Mouse (Mus musculus) embryonic stem cell, embryonic (primary cell): ENCODE results near the gene Snx4.

Experiments used
- CTCF ChIA-PET, 4 experiments: fragments of 300-600 bp in 2 of 4; fragments of 350-600 bp in 2 of 4; sonication (Branson Sonifier 250); formaldehyde crosslinking; loops; one replicate each; lab custom pipeline; 2022; ENCODE audit warnings: inconsistent platforms in 2 of 4; lab: Charles Lee
- POLR2A ChIA-PET, 4 experiments: fragments of 300-600 bp in 2 of 4; fragments of 350-600 bp in 2 of 4; sonication (Branson Sonifier 250); formaldehyde crosslinking; loops; one replicate each; lab custom pipeline; 2022; ENCODE audit warnings: antibody characterized with exemption in 4 of 4, inconsistent platforms in 1 of 4; lab: Charles Lee

The Snx4 gene

DNA sequence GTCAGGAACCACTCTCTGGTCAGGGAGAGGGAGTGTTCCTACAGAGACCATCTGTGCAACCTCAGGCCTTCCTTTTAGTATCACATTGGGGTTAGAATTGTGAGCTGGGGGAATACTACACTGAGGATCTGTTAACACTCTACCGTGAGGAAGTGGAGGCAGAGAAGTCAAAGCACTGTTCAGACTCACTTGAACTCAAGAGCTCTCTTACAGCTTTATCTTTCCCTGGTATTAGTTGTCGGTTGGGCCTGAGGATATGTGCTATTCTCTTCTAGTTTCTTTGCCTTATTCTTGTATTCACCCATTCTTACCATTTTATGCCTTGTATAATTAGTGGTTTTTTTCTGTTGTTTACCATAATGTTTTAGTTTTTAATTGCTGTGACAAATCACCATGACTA, 7.3 kb downstream of the Snx4 start:
- ChIA-PET CTCF (no interaction called here), POLR2A (interaction anchor here in 2 of 4 experiments (0.8 to 2.0 kb wide), 6 partner anchors 8 to 67 kb away, joined by 3 to 10 read pairs (median 4); no protein-coding TSS in a partner anchor)

DNA sequence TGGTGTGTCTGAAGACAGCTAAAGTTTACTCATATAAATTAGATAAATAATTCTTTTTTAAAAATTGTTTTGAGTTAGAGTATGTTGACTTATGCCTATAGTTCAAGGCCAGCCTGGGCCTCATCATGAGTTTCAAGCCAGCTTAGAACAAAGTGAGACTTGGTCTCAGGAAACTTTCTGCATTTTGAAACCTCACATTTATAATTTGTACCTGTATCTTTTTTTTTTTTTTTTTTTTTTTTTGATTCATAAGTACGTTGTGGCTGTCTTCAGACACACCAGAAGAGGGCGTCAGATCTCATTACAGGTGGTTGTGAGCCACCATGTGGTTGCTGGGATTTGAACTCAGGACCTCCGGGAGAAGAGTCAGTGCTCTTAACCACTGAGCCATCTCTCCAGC, 8.6 kb downstream of the Snx4 start:
- ChIA-PET CTCF (interaction anchor here in 3 of 4 experiments (0.6 to 0.7 kb wide), 3 partner anchors 77 to 197 kb away, joined by 3 to 5 read pairs (median 3); no protein-coding TSS in a partner anchor), POLR2A (interaction anchor here in 1 of 4 experiments (0.6 to 2.0 kb wide), 7 partner anchors 16 to 111 kb away, joined by 3 to 10 read pairs (median 4); no protein-coding TSS in a partner anchor)

- ChIA-PET POLR2A (interaction anchor here in 3 of 4 experiments (1.0 to 1.2 kb wide), 3 partner anchors 9 to 14 kb away, joined by 4 to 6 read pairs (median 4); partner anchors contain the start of gene Snx4 (in 2 of the 3)), CTCF (no interaction called here)
Measured at GRCm38 (mm10) chr16:33260825-33261224, 9.6 kb downstream of the Snx4 start.

GRCm38 (mm10) chr16:33261584-33262061, 10.4 kb downstream of the Snx4 start:
- CTCF ChIA-PET: interaction anchor here in 1 of 4 experiments (0.7 kb wide), 1 partner anchor 135 kb away, joined by 8 read pairs; no protein-coding TSS in a partner anchor
- POLR2A ChIA-PET: interaction anchor here in 3 of 4 experiments (0.8 to 1.2 kb wide), 4 partner anchors 10 to 15 kb away, joined by 3 to 6 read pairs (median 4); partner anchors contain the start of gene Snx4 (in 2 of the 3)

- POLR2A ChIA-PET: interaction anchor here in 2 of 4 experiments (0.8 to 1.2 kb wide), 2 partner anchors 11 kb away, joined by 3 to 4 read pairs; partner anchors contain the start of gene Snx4 (in 2 of the 2)
- CTCF ChIA-PET: interaction anchor here in 1 of 4 experiments (0.7 kb wide), 1 partner anchor 134 kb away, joined by 8 read pairs; no protein-coding TSS in a partner anchor
Measured at GRCm38 (mm10) chr16:33262096-33262495, 10.9 kb downstream of the Snx4 start.

GRCm38 (mm10) chr16:33267616-33268253, 16.5 kb downstream of the Snx4 start:
- POLR2A ChIA-PET: interaction anchor here in 1 of 4 experiments (1.1 to 1.6 kb wide), 3 partner anchors 9 to 58 kb away, joined by 3 to 6 read pairs (median 3); no protein-coding TSS in a partner anchor
- CTCF ChIA-PET: interaction anchor here in 1 of 4 experiments (0.6 kb wide), 1 partner anchor 57 kb away, joined by 3 read pairs; no protein-coding TSS in a partner anchor

DNA sequence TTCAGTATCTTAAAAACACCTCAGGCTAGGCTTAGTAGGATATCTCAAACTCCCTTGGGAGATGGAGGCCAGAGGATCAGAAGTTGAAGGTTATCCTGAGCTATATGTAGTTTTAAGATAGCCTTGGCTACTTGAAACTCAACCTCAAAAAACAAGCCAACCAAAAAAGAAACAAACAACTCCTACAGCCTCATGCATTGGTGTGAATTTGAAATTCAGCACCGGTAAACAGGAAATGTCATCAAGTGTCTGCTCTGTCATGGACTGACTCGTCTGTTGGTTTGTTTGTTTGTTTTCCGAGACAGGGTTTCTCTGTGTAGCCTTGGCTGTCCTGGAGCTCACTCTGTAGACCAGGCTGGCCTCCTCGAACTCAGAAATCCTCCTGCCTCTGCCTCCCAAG, 20.6 kb downstream of the Snx4 start:
- ChIA-PET POLR2A (interaction anchor here in 1 of 4 experiments (0.5 kb wide), 1 partner anchor 19 kb away, joined by 3 read pairs; no protein-coding TSS in a partner anchor), CTCF (interaction anchor here in 1 of 4 experiments (0.6 kb wide), 1 partner anchor 34 kb away, joined by 3 read pairs; no protein-coding TSS in a partner anchor)

GRCm38 (mm10) chr16:33283079-33283478, 31.8 kb downstream of the Snx4 start:
- ChIA-PET POLR2A (interaction anchor here in 1 of 4 experiments (1.0 kb wide), 1 partner anchor 24 kb away, joined by 4 read pairs; no protein-coding TSS in a partner anchor), CTCF (no interaction called here)

GRCm38 (mm10) chr16:33288536-33288935, 37.3 kb downstream of the Snx4 start:
- ChIA-PET POLR2A (interaction anchor here in 2 of 4 experiments (0.5 to 2.0 kb wide), 8 partner anchors 8 to 141 kb away, joined by 3 to 8 read pairs (median 3); partner anchors contain the start of gene Snx4 (in 1 of the 2)), CTCF (interaction anchor here in 2 of 4 experiments (0.6 to 1.1 kb wide), 5 partner anchors 14 to 272 kb away, joined by 3 read pairs; no protein-coding TSS in a partner anchor)

- CTCF ChIA-PET: no interaction called here
- POLR2A ChIA-PET: interaction anchor here in 1 of 4 experiments (1.1 kb wide), 1 partner anchor 14 kb away, joined by 3 read pairs; no protein-coding TSS in a partner anchor
Measured at GRCm38 (mm10) chr16:33289981-33290380, 38.7 kb downstream of the Snx4 start.

GRCm38 (mm10) chr16:33292241-33292640, 41.0 kb downstream of the Snx4 start:
- ChIA-PET POLR2A (interaction anchor here in 1 of 4 experiments (0.6 kb wide), 1 partner anchor 46 kb away, joined by 8 read pairs; no protein-coding TSS in a partner anchor), CTCF (no interaction called here)

GRCm38 (mm10) chr16:33294681-33295080, 43.4 kb downstream of the Snx4 start:
- CTCF ChIA-PET: no interaction called here
- POLR2A ChIA-PET: no interaction called here

DNA sequence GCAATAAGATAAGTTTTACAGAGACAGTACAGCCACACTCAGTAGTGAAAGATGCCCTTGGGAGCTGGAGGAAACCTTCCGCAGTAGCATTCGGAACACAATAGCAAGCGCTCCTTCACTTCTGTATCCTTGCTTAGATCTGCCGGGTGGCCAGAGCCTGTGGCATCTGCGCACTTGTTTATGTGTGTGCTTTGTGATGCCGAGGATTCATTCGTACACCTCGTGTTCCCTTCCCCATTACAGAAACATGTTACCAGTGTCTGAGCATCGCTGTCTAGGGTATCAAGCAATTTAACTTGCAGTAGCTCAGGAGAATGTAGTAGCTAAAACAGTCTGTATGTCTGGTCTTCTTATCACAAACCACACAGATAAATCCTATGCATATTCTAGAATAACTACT, 44.1 kb downstream of the Snx4 start:
- ChIA-PET CTCF (interaction anchor here in 1 of 4 experiments (0.5 kb wide), 1 partner anchor 192 kb away, joined by 8 read pairs; no protein-coding TSS in a partner anchor), POLR2A (no interaction called here)

DNA sequence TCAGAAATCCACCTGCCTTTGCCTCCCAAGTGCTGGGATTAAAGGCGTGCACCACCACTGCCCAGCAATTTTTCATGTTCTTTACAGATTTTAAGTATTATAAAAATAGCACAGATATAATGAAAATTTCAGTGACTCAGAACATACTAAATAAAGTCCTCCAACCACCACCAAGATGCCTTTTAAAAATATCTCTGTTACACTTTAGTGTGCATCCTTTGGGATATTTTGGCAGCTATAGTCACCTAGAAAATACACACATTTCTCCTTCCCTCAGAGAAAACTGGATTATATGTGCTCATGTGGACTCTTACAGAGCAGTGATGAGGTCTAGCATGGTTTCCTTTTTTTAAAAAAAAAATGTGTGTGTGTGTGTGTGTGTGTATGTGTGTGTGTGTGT, 46.3 kb downstream of the Snx4 start:
- ChIA-PET CTCF (interaction anchor here in 1 of 4 experiments (0.6 kb wide), 1 partner anchor 39 kb away, joined by 4 read pairs; no protein-coding TSS in a partner anchor), POLR2A (no interaction called here)

GRCm38 (mm10) chr16:33306633-33307070, 55.4 kb downstream of the Snx4 start:
- POLR2A ChIA-PET: interaction anchor here in 2 of 4 experiments (0.5 to 1.7 kb wide), 4 partner anchors 30 to 322 kb away, joined by 3 to 4 read pairs (median 3); partner anchors contain the start of gene Osbpl11 (in 1 of the 2)
- CTCF ChIA-PET: interaction anchor here (0.5 to 1.8 kb wide), 9 partner anchors 13 to 1141 kb away, joined by 3 to 8 read pairs (median 4); partner anchors contain the start of gene Nrros (in 1 of the 4)

DNA sequence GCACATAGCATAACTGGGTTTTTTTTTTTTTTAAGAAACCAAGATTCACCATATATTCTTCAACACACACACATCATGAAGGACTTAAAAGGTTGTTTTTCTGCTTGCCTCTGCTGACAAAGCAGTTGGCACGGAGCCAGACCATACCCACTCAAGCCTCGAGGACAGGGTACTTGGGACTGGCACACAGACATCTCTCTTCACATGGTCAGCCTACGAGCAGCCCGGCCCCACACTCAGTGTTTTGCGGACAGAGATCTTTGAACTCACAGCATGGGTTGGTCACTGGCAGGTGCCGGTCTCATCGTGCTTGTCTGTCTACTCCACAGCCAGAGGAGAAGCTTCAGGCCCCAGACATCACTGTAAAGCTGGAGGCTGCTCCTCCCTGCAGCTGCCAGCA, 56.5 kb downstream of the Snx4 start:
- CTCF ChIA-PET: interaction anchor here (0.6 to 1.1 kb wide), 5 partner anchors 30 to 1559 kb away, joined by 3 to 6 read pairs (median 3); no protein-coding TSS in a partner anchor
- POLR2A ChIA-PET: interaction anchor here in 1 of 4 experiments (1.4 kb wide), 1 partner anchor 66 kb away, joined by 3 read pairs; no protein-coding TSS in a partner anchor

- POLR2A ChIA-PET: interaction anchor here in 2 of 4 experiments (1.1 to 1.7 kb wide), 4 partner anchors 13 to 65 kb away, joined by 3 to 4 read pairs (median 3); no protein-coding TSS in a partner anchor
- CTCF ChIA-PET: interaction anchor here in 2 of 4 experiments (1.1 to 1.2 kb wide), 3 partner anchors 251 to 436 kb away, joined by 3 to 5 read pairs (median 3); no protein-coding TSS in a partner anchor
Measured at GRCm38 (mm10) chr16:33309066-33309465, 57.8 kb downstream of the Snx4 start.

DNA sequence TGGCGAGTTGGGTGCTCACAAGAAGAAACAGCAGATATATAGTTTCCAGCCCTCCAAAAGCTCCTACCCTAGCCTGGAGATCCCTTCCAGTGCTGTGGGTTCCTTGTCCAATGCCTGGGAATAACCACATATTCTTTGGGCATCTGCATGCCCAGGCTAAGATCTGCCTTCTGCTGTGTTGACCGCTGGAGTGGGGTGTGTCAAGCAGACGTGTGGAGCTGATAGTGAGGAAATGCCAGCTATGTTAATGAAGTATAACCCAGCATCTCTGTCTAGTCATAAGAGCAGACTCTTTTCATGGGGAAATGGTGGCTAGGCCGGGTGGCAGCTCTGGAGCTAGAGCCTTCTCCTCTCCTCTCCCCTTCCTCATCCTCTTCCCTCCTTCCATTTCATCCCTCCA, 64.4 kb downstream of the Snx4 start:
- POLR2A ChIA-PET: interaction anchor here in 3 of 4 experiments (0.6 to 1.6 kb wide), 3 partner anchors 11 to 470 kb away, joined by 3 to 4 read pairs (median 3); no protein-coding TSS in a partner anchor

More for the DNA sequence above, 64.4 kb downstream of the Snx4 start:
- CTCF ChIA-PET: no interaction called here
